Mouse (Mus musculus) cerebellum, postnatal 10 days (tissue): ENCODE results near the gene Gm10413.
"Not testable (repeated sequence)": the region's sequence is repeated elsewhere in the genome, so short reads cannot be mapped to it uniquely, and the experiment has no call there.

Experiments
- DNase-seq, 2 experiments: peaks; one replicate each; pipeline ENCODE4 v3.0.0; 2021; ENCODE audit warnings: mixed read lengths in 2 of 2

Gene Gm10413

GRCm38 (mm10) chr14:3394793-3395192, at the start of gene Gm10413:
TSS of gene Gm10413 (plus strand) at chr14:3395093.
- DNase-seq: not testable (repeated sequence)

- peak in 1 of 2 experiments; percentile 0 for DNase-seq
Observed at GRCm38 (mm10) chr14:3412314-3412713, 17.4 kb downstream of the Gm10413 start, which contains the start of gene Gm10409. TSS of gene Gm10409 (plus strand) at chr14:3412614.

- not testable (repeated sequence) for DNase-seq
Observed at GRCm38 (mm10) chr14:3427803-3428202, 32.9 kb downstream of the Gm10413 start, which contains the start of gene Gm3005. TSS of gene Gm3005 (plus strand) at chr14:3428103.

- not testable (repeated sequence) for DNase-seq
Observed at GRCm38 (mm10) chr14:3449079-3449478, 54.2 kb downstream of the Gm10413 start, which contains the start of gene Gm10408. TSS of gene Gm10408 (plus strand) at chr14:3449379.
